Mouse (Mus musculus) heart, postnatal 0 days (tissue): ENCODE measurements around the gene Elavl4. TPM values are rescaled to one million over a fixed set of nuclear protein-coding genes. Genes with fewer than 3 reads are reported as not detected.
A peak's percentile ranks its signal among the peaks of the same experiment; 100 is the strongest.

Source experiments
- ATAC-seq: fragments of 200-750 bp; cut with Nextera tagmentation; 2 replicates; pipeline ENCODE4 v1.8.0; 2017; ENCODE audit warnings: low read depth, moderate number of reproducible peaks, moderate library complexity; ENCODE audit not compliant: insufficient read depth
- DNase-seq: peaks from one replicate; pipeline ENCODE4 v3.0.0-alpha.2; 2016; ENCODE audit warnings: low spot score
- H3K27ac ChIP-seq: fragments of 300-500 bp; sonication (generic); 2 replicates; pipeline ENCODE4 v1.5.1; 2014; ENCODE audit warnings: low read depth, mild to moderate bottlenecking
- H3K27me3 ChIP-seq: fragments of 300-500 bp; sonication (generic); 2 replicates; pipeline ENCODE4 v1.6.1; 2014; ENCODE audit warnings: low read length, mixed read lengths; ENCODE audit not compliant: control insufficient read depth, insufficient read depth
- H3K36me3 ChIP-seq: fragments of 300-500 bp; sonication (generic); replicated peaks from 2 replicates; pipeline ENCODE4 v1.6.1; 2014; ENCODE audit warnings: low read length, mixed read lengths; ENCODE audit not compliant: control insufficient read depth, insufficient read depth
- H3K4me1 ChIP-seq: fragments of 300-500 bp; sonication (generic); 2 replicates; pipeline ENCODE4 v1.6.1; 2014; ENCODE audit warnings: antibody characterized with exemption; ENCODE audit not compliant: control insufficient read depth, insufficient read depth
- H3K4me2 ChIP-seq: fragments of 300-500 bp; sonication (generic); 2 replicates; pipeline ENCODE4 v1.6.1; 2014; ENCODE audit warnings: low read depth, mild to moderate bottlenecking, low read length, moderate library complexity
- H3K4me3 ChIP-seq: fragments of 300-500 bp; sonication (generic); 2 replicates; pipeline ENCODE4 v1.5.1; 2014; ENCODE audit warnings: low read depth, low read length
- H3K9ac ChIP-seq: fragments of 300-500 bp; sonication (generic); replicated peaks from 2 replicates; pipeline ENCODE4 v1.6.1; 2014; ENCODE audit warnings: low read depth, low read length, mixed read lengths
- H3K9me3 ChIP-seq: fragments of 300-500 bp; sonication (generic); replicated peaks from 2 replicates; pipeline ENCODE4 v1.6.1; 2016; ENCODE audit warnings: low read length; ENCODE audit not compliant: control insufficient read depth
- CTCF ChIP-seq: IDR thresholded peaks from 2 replicates; pipeline ENCODE4 v1.5.1; 2016; ENCODE audit warnings: antibody characterized with exemption, control low read depth, low read depth
- EP300 ChIP-seq: IDR thresholded peaks from 2 replicates; pipeline ENCODE4 v1.6.1; 2016; ENCODE audit warnings: antibody characterized with exemption, low read depth
- WGBS: fragments of 180-500 bp; shearing (Covaris S2); extraction: QIAGEN DNeasy Blood & Tissue Kit; methylation state at CpG from one replicate; pipeline ENCODE4 v1.1.7; 2014; 5-methylcytosine and 5-hydroxymethylcytosine counted together
- polyA plus RNA-seq: library from polyadenylated mRNA; unstranded; fragments of >200 nt; fragmentation: Nextera tagmentation; extraction: Ambion mirVana; gene quantifications from 2 replicates; pipeline ENCODE4 v1.2.1, GENCODE M21; 2015
- total RNA-seq: library from RNA; depleted of rRNA; stranded (reverse); fragments of >200 nt; gene quantifications from 2 replicates; pipeline ENCODE4 v1.2.3, GENCODE M21; 2014; ENCODE audit warnings: low replicate concordance

Gene Elavl4
- total and polyA plus RNA-seq, 2 experiments from 2014 or later, result 0.98 TPM; not detected in 1

DNA sequence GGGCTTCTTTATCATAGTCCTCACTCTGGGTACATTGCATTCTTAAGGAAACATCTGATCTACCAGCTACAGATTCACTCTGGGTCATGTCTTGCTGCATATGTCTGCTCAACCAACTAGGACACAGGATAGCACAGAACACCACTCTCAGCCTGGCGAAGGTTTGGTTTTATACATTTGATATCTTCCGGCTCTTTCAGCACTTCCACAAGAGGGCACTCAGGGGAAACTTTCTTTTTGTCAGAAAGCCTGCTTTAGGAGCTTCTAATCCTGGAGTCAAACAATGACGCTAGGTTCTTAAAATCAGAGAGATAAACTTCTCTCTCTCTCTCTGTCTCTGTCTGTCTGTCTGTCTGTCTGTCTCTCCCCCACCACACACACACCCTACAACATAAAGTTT lies 27.8 kb downstream of the Elavl4 start:
- 42% methylated on average over 3 of the region's 3 CpGs for WGBS
- H3K9ac ChIP-seq, result no peak overlapping the region
- H3K4me2 ChIP-seq, result no peak overlapping the region
- no peak overlapping the region for H3K27ac ChIP-seq
- TF ChIP-seq CTCF (peak; percentile 38; the same call in 1 of the 2 replicates), EP300 (no peak)
- no peak overlapping the region for H3K4me3 ChIP-seq
- DNase-seq (no peak), ATAC-seq (no peak)
- no peaks in the 10 kb centered on the region for H3K9me3 ChIP-seq
- H3K36me3 ChIP-seq, result no peaks in the 10 kb centered on the region
- no peaks in the 10 kb centered on the region for H3K27me3 ChIP-seq
- no peaks in the 10 kb centered on the region for H3K4me1 ChIP-seq

DNA sequence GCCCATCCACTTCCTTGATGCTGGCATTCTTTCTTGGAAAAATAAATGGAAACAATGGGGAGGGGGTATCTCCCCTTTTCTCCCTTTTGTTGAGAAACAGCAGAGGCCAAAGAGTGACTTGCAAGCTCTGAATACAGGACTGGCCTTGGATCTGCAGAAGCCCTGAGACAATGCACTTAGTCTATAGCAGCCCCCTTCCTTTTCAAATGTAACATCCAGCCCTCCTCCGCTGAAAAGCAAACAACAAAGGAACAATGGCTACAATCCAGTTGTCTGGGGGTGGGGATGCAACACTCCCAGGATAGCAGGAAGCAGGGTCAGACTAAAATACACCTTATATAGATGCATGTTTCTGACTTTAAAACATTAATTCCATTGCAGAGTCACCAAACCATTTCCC lies 39.6 kb downstream of the Elavl4 start:
- TF ChIP-seq CTCF (no peak), EP300 (no peak)
- Histone ChIP-seq H3K36me3 (no peaks in the 10 kb centered on the region), H3K4me2 (no peak overlapping the region), H3K27ac (no peak overlapping the region), H3K4me3 (no peak overlapping the region), H3K9ac (no peak overlapping the region), H3K4me1 (no peaks in the 10 kb centered on the region), H3K9me3 (no peaks in the 10 kb centered on the region), H3K27me3 (no peaks in the 10 kb centered on the region)
- no peak for ATAC-seq
- DNase-seq, result no peak
- 16% methylated on average over 1 of the region's 1 CpGs for WGBS

DNA sequence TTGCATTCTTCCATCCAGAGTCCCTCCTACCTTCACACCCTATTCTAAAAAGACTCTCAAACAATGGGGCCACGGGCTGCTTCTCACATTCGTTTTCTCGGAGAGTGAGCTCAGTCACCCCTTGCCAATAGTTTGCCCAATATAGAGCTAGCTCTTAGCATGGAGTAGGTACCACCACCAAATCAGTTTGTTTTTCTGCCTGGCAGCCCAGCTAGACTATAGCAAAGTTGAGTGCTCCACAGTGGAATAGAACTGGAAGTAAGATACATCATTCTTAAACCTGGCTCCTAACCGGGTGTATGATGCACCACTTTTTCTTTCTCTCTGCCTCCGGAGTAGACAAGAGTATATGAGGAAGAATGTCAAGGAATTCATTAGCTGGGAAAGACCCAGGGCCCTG lies 44.7 kb downstream of the Elavl4 start:
- Histone ChIP-seq H3K27ac (no peak overlapping the region), H3K4me1 (no peaks in the 10 kb centered on the region), H3K36me3 (no peaks in the 10 kb centered on the region), H3K4me3 (no peak overlapping the region), H3K9ac (no peak overlapping the region), H3K4me2 (no peak overlapping the region), H3K9me3 (no peaks in the 10 kb centered on the region), H3K27me3 (no peaks in the 10 kb centered on the region)
- TF ChIP-seq CTCF, result no peak
- no peak for TF ChIP-seq EP300
- DNase-seq (no peak), ATAC-seq (no peak)
- WGBS, result 64% methylated on average over 5 of the region's 5 CpGs

GRCm38 (mm10) chr4:110306559-110306958 lies 45.1 kb downstream of the Elavl4 start:
- DNase-seq (no peak), ATAC-seq (no peak)
- Histone ChIP-seq H3K4me1 (no peaks in the 10 kb centered on the region), H3K4me2 (no peak overlapping the region), H3K36me3 (no peaks in the 10 kb centered on the region), H3K9me3 (no peaks in the 10 kb centered on the region), H3K27ac (no peak overlapping the region), H3K4me3 (no peak overlapping the region), H3K27me3 (no peaks in the 10 kb centered on the region), H3K9ac (no peak overlapping the region)
- TF ChIP-seq CTCF (no peak), EP300 (no peak)
- WGBS, result 60% methylated on average over 11 of the region's 11 CpGs

- no peaks in the 10 kb centered on the region for H3K27me3 ChIP-seq
- H3K4me1 ChIP-seq, result no peaks in the 10 kb centered on the region
- H3K4me2 ChIP-seq, result no peak overlapping the region
- no peak overlapping the region for H3K4me3 ChIP-seq
- WGBS, result 74% methylated on average over 3 of the region's 3 CpGs
- DNase-seq (no peak), ATAC-seq (no peak)
- TF ChIP-seq EP300 (no peak), CTCF (no peak)
- H3K27ac ChIP-seq, result no peak overlapping the region
- H3K36me3 ChIP-seq, result no peaks in the 10 kb centered on the region
- no peaks in the 10 kb centered on the region for H3K9me3 ChIP-seq
- H3K9ac ChIP-seq, result no peak overlapping the region
These were observed 55.9 kb downstream of the Elavl4 start for GRCm38 (mm10) chr4:110295793-110296192.

DNA sequence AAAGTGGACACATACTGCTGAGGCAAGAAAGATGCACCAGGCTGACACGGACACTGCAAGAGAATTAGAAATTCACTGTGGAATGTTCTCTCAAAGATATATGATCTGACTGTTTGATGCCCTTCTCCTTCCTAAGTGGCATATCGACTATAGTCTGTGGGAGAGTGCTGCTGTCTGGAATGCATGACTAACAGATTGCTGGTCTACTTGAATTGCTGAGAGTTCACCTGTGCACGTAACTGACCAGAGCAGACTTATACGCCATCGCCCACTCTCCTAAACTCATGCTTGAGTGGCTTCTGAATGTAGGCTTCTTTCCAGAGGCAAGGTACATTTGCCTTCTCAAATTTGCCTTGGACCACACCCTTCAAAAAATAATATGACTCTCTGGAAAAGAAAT lies 58.5 kb downstream of the Elavl4 start:
- Histone ChIP-seq H3K4me3 (no peak overlapping the region), H3K27ac (no peak overlapping the region), H3K4me1 (no peaks in the 10 kb centered on the region), H3K9me3 (no peaks in the 10 kb centered on the region), H3K9ac (no peak overlapping the region), H3K27me3 (no peaks in the 10 kb centered on the region), H3K4me2 (no peak overlapping the region), H3K36me3 (no peaks in the 10 kb centered on the region)
- DNase-seq, result no peak
- WGBS, result 59% methylated on average over 5 of the region's 5 CpGs
- TF ChIP-seq CTCF (no peak), EP300 (no peak)
- ATAC-seq, result no peak
